Mouse (Mus musculus): ENCODE measurements at regions not wholly inside any gene's neighbourhood (a gene's known extent, or its start where the extent isn't known, plus 50 kb on each side); places are given as distances from the start of the nearest gene placed in this dataset.

GRCm38 (mm10) chr4:127549018-127549417, 191.0 kb upstream of the Gjb5 start:
- TF ChIP-seq EP300 (IDR thresholded peaks at IDR 0.05) (no peak), CTCF (IDR thresholded peaks at IDR 0.05) (no peak)

Measured in lung, postnatal 0 days (tissue).